In the genomic region with DNA sequence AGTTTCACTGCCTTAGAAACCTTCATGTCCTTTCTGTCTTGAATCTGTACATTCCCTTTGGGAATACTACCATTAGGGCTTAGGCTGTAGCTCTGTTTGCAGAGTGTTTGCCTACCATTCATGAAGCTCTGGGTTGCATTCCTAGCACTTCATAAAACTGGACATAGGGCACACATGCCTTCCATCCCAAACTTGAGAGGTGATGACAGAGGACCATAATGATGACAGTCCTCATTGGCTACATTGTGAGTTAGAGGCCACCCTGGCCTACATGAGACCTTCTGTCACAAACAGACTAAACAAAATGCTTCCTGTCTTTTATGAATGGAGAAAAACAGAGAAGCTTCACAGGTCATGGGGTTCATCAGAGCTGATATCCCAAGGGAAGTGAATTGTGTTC, we compare ENCODE assay signal across 24 mouse cellular contexts.
"Had no signal": no experiment of that assay in that cellular context is flagged by ENCODE, and none has a peak within 500 bp of the region (broad histone marks: within the 10 kb centered on the region; RNA-seq: fewer than 3 reads in every experiment).

No protein-coding gene starts in this region.

- H3K9me3 ChIP-seq: kidney, embryonic 15.5 days; limb, embryonic 10.5 days; limb, embryonic 13.5 days; liver, embryonic 12.5 days; liver, embryonic 15.5 days; midbrain, embryonic 12.5 days; midbrain, embryonic 15.5 days; neural tube, embryonic 12.5 days; neural tube, embryonic 15.5 days had no signal

- H3K27me3 ChIP-seq: kidney, embryonic 15.5 days; limb, embryonic 13.5 days; liver, embryonic 12.5 days; liver, embryonic 15.5 days; midbrain, embryonic 12.5 days; midbrain, embryonic 15.5 days; neural tube, embryonic 12.5 days; neural tube, embryonic 15.5 days had no signal

- H3K4me2 ChIP-seq: kidney, embryonic 15.5 days; limb, embryonic 13.5 days; liver, embryonic 12.5 days; liver, embryonic 15.5 days; midbrain, embryonic 12.5 days; midbrain, embryonic 15.5 days; neural tube, embryonic 12.5 days; neural tube, embryonic 15.5 days had no signal

- DNase-seq: kidney, adult 18-20 months; kidney, postnatal 10 days; layer of hippocampus, adult 9-11 months; liver; lung, adult 2 months; right cerebral cortex, adult 18-20 months; right cerebral cortex, postnatal 14 days; right cerebral cortex, postnatal 4 days; thymus, adult 2 months; thymus, postnatal 14 days; thymus, postnatal 4 days had no signal

- ATAC-seq: intestine, embryonic 16.5 days; liver, embryonic 12.5 days; midbrain, embryonic 15.5 days had no signal

- H3K9ac ChIP-seq: kidney, embryonic 15.5 days; limb, embryonic 13.5 days; liver, embryonic 12.5 days; liver, embryonic 15.5 days; midbrain, embryonic 12.5 days; midbrain, embryonic 15.5 days; neural tube, embryonic 12.5 days; neural tube, embryonic 15.5 days had no signal

- H3K4me3 ChIP-seq: kidney, embryonic 15.5 days; layer of hippocampus, adult 2 months; limb, embryonic 10.5 days; limb, embryonic 13.5 days; liver, embryonic 12.5 days; liver, embryonic 15.5 days; midbrain, embryonic 12.5 days; midbrain, embryonic 15.5 days; neural tube, embryonic 12.5 days; neural tube, embryonic 15.5 days had no signal

- H3K36me3 ChIP-seq: kidney, embryonic 15.5 days; limb, embryonic 10.5 days; limb, embryonic 13.5 days; liver, embryonic 12.5 days; liver, embryonic 15.5 days; midbrain, embryonic 12.5 days; midbrain, embryonic 15.5 days; neural tube, embryonic 12.5 days; neural tube, embryonic 15.5 days had no signal

- H3K27ac ChIP-seq: kidney, embryonic 15.5 days; layer of hippocampus, adult 2 months; limb, embryonic 10.5 days; limb, embryonic 13.5 days; liver, embryonic 12.5 days; liver, embryonic 15.5 days; macrophage; midbrain, embryonic 12.5 days; midbrain, embryonic 15.5 days; neural tube, embryonic 12.5 days; neural tube, embryonic 15.5 days; stomach, postnatal 0 days had no signal

- H3K4me1 ChIP-seq: midbrain, embryonic 12.5 days; midbrain, embryonic 15.5 days; neural tube, embryonic 12.5 days; neural tube, embryonic 15.5 days had no signal
